Mouse (Mus musculus): ENCODE results near the gene Vmn1r158. TPM values are rescaled to one million over a fixed set of nuclear protein-coding genes. Genes with fewer than 3 reads are reported as not detected.
"Not testable (repeated sequence)": the region's sequence is repeated elsewhere in the genome, so short reads cannot be mapped to it uniquely, and the experiment has no call there.

The Vmn1r158 gene
- polyA plus RNA-seq (2014; fragmentation: Nextera tagmentation; extraction: Ambion mirVana): not detected in 2 replicates

GRCm38 (mm10) chr7:22790682-22791081 is at the start of gene Vmn1r158:
TSS of gene Vmn1r158 (minus strand) at chr7:22790782.
- H3K4me2 ChIP-seq (ENCODE audit: low read length); H3K9ac ChIP-seq (replicated peaks; ENCODE audit: low read length); H3K27ac ChIP-seq (replicated peaks; ENCODE audit: low read depth, low read length); H3K9me3 ChIP-seq (ENCODE audit: control insufficient read depth, low read length); H3K4me3 ChIP-seq (replicated peaks; ENCODE audit: low read depth, low read length); ATAC-seq (ENCODE audit: low FRiP score, low TSS enrichment); H3K4me1 ChIP-seq (ENCODE audit: control insufficient read depth, insufficient read depth, low read length); DNase-seq; H3K36me3 ChIP-seq (ENCODE audit: control insufficient read depth, insufficient read depth, low read length); H3K27me3 ChIP-seq (ENCODE audit: control insufficient read depth, insufficient read depth, low read length): not testable (repeated sequence)
- 54% methylated on average over 2 of the region's 2 CpGs for WGBS

- not testable (repeated sequence) for H3K9me3 ChIP-seq (ENCODE audit: control insufficient read depth, low read length); DNase-seq; H3K4me2 ChIP-seq (ENCODE audit: low read length); H3K4me3 ChIP-seq (replicated peaks; ENCODE audit: low read depth, low read length); H3K9ac ChIP-seq (replicated peaks; ENCODE audit: low read length); H3K27ac ChIP-seq (replicated peaks; ENCODE audit: low read depth, low read length); H3K4me1 ChIP-seq (ENCODE audit: control insufficient read depth, insufficient read depth, low read length); H3K36me3 ChIP-seq (ENCODE audit: control insufficient read depth, insufficient read depth, low read length); H3K27me3 ChIP-seq (ENCODE audit: control insufficient read depth, insufficient read depth, low read length); ATAC-seq (ENCODE audit: low FRiP score, low TSS enrichment)
- WGBS: 88% methylated on average over 6 of the region's 11 CpGs
Observed at GRCm38 (mm10) chr7:22775981-22776380, 14.6 kb downstream of the Vmn1r158 start.

- H3K27ac ChIP-seq (replicated peaks; ENCODE audit: low read depth, low read length); H3K4me2 ChIP-seq (ENCODE audit: low read length); DNase-seq; H3K27me3 ChIP-seq (ENCODE audit: control insufficient read depth, insufficient read depth, low read length); H3K9ac ChIP-seq (replicated peaks; ENCODE audit: low read length); ATAC-seq (ENCODE audit: low FRiP score, low TSS enrichment); H3K4me3 ChIP-seq (replicated peaks; ENCODE audit: low read depth, low read length); H3K9me3 ChIP-seq (ENCODE audit: control insufficient read depth, low read length); H3K4me1 ChIP-seq (ENCODE audit: control insufficient read depth, insufficient read depth, low read length); H3K36me3 ChIP-seq (ENCODE audit: control insufficient read depth, insufficient read depth, low read length): not testable (repeated sequence)
- 31% methylated on average over 2 of the region's 3 CpGs for WGBS
Observed at GRCm38 (mm10) chr7:22761397-22761796, 29.2 kb downstream of the Vmn1r158 start, which contains the start of gene Vmn1r157. TSS of gene Vmn1r157 (plus strand) at chr7:22761697.

Other genes starting within 250 kb of the Vmn1r158 start
- not detected in 2 replicates for gene Gm4201, start 225.4 kb downstream of the Vmn1r158 start, polyA plus RNA-seq (2014; fragmentation: Nextera tagmentation; extraction: Ambion mirVana)
- not detected in 2 replicates for gene Gm4565, start 202.7 kb downstream of the Vmn1r158 start, polyA plus RNA-seq (2014; fragmentation: Nextera tagmentation; extraction: Ambion mirVana)
- not detected in 2 replicates for gene Vmn1r155, start 132.8 kb downstream of the Vmn1r158 start, polyA plus RNA-seq (2014; fragmentation: Nextera tagmentation; extraction: Ambion mirVana)
- not detected in 2 replicates for gene Gm8693, start 98.5 kb downstream of the Vmn1r158 start, polyA plus RNA-seq (2014; fragmentation: Nextera tagmentation; extraction: Ambion mirVana)
- gene Gm4567, start 71.1 kb downstream of the Vmn1r158 start, polyA plus RNA-seq (2014; fragmentation: Nextera tagmentation; extraction: Ambion mirVana): not detected in 2 replicates
- gene Vmn1r157, start 29.1 kb downstream of the Vmn1r158 start, polyA plus RNA-seq (2014; fragmentation: Nextera tagmentation; extraction: Ambion mirVana): not detected in 2 replicates
- not detected in 2 replicates for gene Vmn1r159, start 52.8 kb upstream of the Vmn1r158 start, polyA plus RNA-seq (2014; fragmentation: Nextera tagmentation; extraction: Ambion mirVana)
- not detected in 2 replicates for gene Vmn1r160, start 80.4 kb upstream of the Vmn1r158 start, polyA plus RNA-seq (2014; fragmentation: Nextera tagmentation; extraction: Ambion mirVana)
- not detected in 2 replicates for gene Gm4214, start 193.9 kb upstream of the Vmn1r158 start, polyA plus RNA-seq (2014; fragmentation: Nextera tagmentation; extraction: Ambion mirVana)
- not detected in 2 replicates for gene Gm4216, start 229.1 kb upstream of the Vmn1r158 start, polyA plus RNA-seq (2014; fragmentation: Nextera tagmentation; extraction: Ambion mirVana)